Mouse (Mus musculus) mature B cell (primary cell): ENCODE measurements around the gene Cnfn.

ENCODE experiments used
- in situ Hi-C: fragments of 300-500 bp; cut with MboI; formaldehyde crosslinking; loops from 2 replicates; pipeline ENCODE4 v1.14.3; 2019

The Cnfn gene

DNA sequence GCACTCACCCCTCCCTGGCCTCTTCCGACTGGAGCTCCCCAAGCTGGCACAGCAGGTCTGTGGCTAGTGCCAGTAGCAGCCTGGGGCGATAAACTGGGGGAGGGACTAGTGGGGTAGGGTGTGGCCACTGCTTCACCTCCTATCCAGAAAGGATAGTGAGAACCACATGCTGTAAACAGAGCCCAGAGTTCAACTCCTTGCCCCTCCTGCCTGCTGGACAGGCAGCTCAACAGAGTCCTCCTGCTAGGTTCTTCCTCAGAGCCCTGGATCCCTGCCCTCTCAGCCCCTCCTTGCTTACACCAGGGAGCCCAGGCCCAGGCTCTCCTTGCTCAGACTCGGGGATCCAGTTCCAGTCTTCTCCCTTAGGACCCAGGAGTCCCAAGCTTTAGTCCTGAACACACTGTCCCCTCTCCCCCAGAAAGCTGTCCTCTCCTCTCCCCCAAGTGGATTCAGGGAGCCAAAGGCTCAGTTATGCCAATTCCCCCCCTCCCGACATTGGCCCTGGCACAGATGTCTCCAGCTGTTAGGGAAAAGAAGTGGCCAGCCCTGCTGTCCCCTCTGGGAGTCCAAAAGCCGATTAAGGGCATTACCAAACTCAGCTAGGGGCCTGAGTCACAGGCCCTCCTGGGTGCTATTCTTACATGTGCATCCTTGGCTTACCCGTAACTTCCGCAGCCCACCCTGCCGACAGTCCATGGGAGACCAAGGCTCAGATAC lies 20.7 kb upstream of the Cnfn start:
- in situ Hi-C loops, result no loop called here

- in situ Hi-C loops, result no loop called here
Measured at GRCm38 (mm10) chr7:25388916-25389315, 19.4 kb upstream of the Cnfn start.

DNA sequence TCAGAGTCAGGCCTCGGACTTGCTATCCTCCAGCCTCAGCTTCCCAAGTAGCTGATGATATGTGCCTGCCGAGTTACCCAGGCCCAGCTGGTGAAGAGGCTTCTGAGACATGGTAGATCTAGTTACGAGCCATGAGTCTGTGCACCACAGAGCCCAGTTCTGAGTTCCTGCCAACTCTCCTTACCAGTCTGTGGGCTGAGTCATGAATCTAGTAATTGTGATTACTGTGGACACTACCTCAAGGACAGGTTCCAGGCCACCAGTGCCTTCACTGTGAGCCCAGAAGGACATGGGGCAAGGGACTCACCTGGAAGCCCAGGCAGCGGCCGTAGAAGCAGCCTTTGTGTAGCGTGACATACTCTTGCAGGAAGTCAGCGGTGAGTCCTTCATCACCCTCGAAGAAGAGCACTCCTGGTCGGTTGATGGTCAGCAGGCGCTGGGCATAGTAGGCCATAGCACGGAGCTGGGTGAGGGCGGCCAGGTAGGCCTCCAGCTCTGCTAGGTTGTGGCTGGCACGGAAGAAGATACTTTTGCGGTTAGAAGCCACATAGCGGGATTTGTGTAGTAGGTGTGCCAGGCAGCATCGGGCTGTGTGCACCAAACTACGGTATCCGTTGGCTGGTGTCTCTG lies 18.4 kb upstream of the Cnfn start:
- in situ Hi-C loops, result no loop called here

DNA sequence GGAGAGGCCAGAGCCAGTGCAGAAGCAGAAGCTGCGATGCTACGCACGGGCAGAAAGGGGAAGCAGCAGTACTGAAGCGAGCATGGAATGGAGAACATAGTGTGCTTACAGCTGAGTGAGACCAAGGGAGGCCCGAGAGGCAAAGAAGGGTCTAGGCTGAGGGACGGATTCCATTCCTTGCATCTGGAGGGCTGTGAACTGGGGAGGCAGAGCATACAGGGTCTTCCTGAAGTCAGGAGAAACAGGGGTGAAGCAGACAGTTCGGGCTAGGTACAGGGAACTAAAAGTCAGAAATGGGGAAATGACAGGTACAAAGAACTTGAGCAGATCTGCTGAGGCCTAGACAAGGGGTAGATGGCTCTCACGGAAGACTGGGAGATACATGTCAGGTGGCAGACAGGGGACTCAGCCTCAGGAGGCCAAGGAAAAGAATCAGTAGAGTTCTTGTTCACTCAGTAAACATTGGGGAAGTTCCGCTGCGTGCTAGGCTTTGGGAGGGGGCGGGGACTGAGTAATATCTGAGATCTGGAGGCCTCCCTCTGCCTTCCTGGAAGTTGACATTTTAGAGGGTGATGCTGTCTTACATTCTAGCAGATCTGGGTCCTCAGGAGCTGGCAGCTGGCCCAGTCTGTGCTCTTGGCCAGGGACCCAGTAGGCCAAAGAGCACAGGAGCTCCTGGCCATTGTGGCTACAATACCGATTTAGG lies 16.5 kb upstream of the Cnfn start:
- in situ Hi-C loops, result no loop called here

DNA sequence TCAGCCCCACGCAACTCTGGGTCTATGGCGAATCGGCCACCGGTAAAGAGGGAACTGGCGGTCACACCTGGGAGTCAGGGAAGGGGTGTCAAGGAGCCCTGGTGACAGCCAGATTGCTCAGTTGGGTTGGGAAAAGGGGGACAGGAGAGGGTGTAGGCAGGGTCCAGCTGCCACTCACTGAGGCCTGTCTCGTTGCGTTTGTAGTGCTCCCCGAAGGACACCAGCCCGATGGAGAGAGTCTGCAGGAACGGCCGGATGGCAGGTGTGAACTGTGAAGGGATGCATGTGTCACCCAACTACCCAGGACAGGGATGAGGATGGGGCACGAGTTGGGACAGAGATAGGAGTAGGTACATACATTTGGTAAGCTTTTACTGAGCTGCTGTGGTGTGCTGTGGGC lies 15.7 kb upstream of the Cnfn start:
- in situ Hi-C loops, result no loop called here

DNA sequence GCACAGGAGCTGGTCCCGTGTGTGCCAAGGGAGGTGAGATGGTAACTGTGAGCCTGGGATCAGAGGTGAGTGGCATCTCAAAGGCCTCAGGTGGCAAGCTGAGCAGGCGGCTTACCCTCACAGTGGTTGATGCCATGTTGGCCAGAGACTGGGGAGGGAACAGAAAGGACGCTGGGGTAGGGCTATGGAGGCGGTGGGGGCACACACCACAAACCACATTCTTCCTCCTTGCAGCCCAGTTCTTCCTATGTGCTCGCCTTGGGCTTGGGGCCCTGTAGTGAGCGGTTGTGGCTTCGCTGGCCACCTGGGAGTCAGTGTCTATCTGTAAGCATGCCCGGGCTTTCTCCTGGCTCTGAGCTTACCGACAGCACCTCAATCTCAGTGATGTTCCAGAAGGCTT lies 15.3 kb upstream of the Cnfn start:
- in situ Hi-C loops, result no loop called here

DNA sequence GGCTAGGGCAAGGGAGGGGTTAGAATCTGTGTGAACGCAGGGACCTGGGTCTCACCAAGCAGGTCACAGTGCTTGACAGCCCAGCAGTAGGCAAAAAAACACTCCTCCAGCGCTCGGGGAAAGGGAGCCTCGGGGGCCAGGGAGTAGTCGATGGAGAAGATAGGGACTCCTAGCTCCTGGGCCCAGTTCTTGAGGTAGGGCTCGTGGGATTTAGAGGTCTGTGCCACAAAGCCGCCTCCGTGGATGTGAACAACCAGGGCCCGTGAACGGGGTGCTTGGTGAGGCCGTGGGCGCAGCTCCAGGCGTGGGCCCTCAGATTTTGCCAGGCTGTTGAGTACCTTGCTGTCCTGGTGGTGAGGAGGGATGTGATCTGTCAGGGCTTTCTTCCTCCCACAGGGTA lies 14.8 kb upstream of the Cnfn start:
- in situ Hi-C loops, result no loop called here

DNA sequence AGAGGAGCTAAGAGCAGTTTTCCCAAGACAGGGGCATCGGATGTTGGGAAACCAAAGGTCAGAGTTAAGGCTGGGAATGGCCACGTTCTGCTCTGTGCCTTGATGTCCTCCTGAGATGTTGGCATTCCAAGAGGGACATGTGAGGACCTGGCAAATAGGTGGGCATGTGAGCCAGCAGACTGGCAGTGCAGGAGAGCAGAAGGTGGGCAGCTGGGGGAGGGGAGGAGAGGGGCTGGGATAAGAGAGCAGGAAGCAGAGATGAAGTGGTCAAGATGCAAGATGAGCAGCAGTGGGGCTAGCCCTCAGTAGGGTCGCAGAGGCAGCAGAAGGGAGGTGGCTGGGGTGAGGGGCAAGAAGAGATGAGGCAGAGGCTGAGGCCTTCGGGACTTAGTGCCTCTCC lies 14.4 kb upstream of the Cnfn start:
- in situ Hi-C loops, result no loop called here

- in situ Hi-C loops, result no loop called here
Measured at GRCm38 (mm10) chr7:25383385-25383784, 13.9 kb upstream of the Cnfn start.

- in situ Hi-C loops, result no loop called here
Measured at GRCm38 (mm10) chr7:25382541-25382940, 13.0 kb upstream of the Cnfn start.

DNA sequence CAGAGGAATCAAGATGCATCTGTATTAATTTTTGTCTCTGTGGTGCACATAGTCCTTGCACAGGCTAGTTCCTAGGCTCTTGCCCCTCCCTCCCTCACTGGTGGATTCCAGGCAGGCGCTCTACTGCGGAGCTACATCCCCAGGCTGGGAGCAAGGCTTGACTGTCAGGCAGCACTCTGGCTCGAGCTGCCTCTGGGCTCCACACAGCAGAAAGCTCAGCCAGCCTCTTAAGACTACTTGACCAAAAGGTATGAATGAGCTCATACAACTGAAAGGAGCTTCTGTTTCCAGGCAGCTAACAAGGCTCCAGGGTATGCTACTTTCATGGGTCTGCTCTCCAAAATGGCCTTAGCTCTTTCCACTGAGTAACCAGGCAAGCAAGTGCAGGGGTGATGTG lies 11.8 kb upstream of the Cnfn start:
- in situ Hi-C loops, result no loop called here

GRCm38 (mm10) chr7:25380392-25381283 lies 11.1 kb upstream of the Cnfn start:
- in situ Hi-C loops, result no loop called here

DNA sequence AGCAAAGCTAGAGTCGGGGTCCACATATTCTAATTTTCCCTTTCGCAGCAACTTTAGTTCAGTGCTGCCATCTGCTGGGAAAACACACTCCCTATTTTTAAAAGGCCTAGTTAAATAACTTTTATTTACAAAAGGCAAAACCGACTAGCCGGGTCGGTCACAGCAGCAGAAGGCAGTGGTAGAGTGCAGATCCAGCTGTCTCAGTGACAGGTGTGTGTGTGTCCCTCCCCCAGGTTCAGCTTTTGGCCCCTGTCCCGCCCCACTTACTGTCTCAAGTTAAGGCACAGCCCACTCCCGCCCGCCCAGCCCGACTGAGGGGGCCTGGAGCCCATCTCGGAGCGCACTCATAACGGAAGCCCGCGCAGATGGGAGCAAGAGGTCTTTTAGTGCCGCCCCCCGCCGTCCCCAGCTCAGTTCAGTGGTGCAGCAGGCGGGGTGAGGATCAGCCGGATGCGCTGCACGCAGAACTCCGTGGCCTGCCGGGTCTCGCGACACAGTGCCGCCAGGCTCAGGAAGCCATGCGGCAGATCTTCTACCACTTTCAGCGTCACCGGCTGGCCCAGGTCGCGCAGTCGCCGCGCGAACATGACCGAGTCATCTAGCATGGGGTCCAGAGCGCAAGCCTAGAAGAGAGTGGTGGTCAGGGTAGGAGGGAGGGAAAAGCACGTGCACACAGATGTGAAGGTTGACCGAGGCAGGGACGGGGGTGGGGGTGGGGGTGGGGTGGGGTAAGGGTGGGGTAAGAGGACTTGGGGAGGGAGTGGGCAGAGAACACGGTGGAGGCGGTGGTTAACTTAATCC lies 10.2 kb upstream of the Cnfn start:
- in situ Hi-C loops, result no loop called here

DNA sequence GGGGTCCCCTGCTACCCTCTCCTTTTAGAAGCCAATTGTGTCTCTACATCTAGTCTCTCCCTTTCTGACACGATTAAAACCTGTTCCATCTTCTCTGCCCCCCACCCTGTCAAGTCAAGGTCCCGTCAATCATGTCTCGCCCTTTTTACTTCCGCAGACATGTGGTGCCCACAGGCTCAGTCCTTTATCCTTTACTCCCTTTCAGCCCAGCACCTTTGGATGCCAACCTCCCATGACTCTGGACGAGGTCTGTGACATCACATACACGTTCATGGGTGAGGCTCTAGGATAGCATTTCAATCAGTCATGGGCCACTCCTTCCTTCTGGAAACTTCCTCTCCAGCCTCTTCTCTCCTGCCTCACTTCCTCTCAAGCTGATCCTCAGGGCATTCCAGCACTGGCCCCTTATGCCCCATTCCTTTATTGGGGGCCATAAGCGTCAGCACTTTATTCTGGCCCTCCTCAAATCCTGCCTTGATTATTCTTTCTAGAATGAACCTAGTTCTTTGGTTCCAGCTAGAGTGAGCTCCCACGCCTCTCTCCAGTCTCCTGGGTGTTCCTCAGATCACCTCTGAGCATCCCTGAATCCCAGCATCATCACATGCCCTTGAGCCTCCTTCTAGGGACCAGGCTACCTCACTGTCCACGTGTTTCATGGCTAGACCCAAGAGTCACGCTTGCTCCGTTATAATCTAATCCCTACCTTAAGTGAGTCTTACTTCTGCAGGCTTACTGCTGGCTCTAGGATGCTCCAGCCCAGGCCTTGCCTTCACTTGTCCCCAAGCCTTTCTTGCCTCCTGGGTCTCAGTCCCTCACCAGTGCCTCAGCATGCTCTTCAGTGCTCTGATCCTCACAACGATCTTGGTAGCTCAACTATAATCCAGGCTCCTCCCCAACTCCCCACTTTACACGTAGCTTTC lies 8.9 kb upstream of the Cnfn start:
- in situ Hi-C loops, result no loop called here

- in situ Hi-C loops, result no loop called here
Measured at GRCm38 (mm10) chr7:25377100-25377700, 7.7 kb upstream of the Cnfn start.

DNA sequence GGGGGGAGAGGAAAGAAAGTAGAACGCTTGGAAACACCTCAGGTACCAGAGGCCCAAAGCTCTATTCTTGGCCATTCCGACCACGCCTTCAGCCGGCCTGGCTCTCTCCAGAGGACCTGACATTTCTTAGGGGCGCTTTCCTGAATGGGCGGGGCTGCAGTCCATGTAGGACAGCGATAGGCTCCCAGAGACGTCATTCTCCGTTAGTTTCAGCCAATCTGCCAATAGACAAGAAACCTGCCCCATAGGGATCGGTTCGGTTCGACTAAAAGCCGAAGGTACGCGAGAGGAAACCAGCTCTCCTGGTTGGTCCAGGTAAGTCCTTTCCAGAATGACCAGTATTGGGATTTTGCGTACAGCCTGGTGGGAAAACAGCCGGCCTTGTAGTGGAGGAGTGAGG lies 7.0 kb upstream of the Cnfn start:
- in situ Hi-C loops, result no loop called here

DNA sequence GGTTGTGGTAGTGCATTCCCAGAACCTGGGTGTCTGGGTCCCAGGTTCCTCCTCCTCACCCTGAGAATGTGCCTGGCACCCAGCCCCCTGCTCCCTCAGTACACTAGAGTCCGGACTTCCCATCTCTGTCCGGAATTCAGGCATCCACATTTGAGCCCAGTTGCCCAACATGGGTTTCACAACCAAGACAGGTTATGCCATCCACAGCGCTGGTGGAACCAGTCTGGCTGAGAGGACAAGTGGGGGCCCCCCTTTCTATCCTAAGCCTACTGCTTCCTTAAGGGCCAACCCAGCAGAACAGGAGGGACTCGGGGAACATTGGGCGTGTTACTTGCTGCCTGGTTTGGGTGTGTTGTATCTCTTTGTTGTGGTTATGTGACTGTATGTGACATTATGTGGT lies 2.9 kb upstream of the Cnfn start:
- in situ Hi-C loops, result no loop called here

GRCm38 (mm10) chr7:25368333-25368732 lies 1.2 kb downstream of the Cnfn start:
- in situ Hi-C loops, result no loop called here

DNA sequence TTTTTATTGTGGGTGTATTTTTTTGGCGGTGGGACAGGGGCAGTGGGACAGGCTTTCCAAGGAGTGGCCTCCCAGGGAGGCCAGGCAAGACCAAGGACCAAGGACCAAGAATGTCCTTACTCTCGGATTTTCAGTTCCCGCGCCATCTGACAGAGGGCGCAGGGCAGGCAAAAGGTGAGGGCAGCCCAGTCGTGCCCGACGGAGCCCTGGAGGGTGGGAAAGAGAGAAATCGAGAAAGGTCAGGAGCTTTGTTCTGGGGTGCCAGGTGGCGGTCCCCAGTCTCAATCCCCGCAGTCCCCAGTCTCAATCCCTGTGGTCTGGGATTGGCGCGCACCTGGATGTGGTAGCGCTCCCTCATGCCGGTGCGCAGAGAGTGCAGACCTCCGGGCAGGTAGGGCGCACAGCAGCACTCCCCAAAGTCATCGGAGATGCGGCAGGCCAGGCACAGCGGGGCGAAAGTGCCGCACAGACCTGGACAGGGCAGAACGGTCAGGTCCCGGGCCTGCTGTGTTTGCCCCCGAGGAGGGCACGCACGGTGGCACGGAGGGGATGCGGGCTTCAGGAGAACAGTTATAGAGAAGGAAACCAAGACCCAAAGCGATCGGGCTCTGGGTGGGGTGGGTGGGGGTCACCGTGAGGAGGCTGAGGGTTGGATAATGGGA lies 1.8 kb downstream of the Cnfn start:
- in situ Hi-C loops, result no loop called here
